Mouse (Mus musculus) pancreas, adult 10 weeks (tissue): Measurements from ENCODE around the gene Gm21488. TPM values are rescaled to one million over a fixed set of nuclear protein-coding genes. Genes with fewer than 3 reads are reported as not detected.

ENCODE experiments used
- polyA plus RNA-seq: library from polyadenylated mRNA; stranded (reverse); fragments of 350-450 nt; fragmentation: Illumina TruSeq; extraction: RNeasy Lipid Tissue Mini Kit (QIAGEN cat#74804); gene quantifications from one replicate; pipeline ENCODE4 v1.2.3, GENCODE M21; 2015; ENCODE audit warnings: low read depth, low replicate concordance; ENCODE audit not compliant: insufficient read depth

The Gm21488 gene
- polyA plus RNA-seq = not detected

DNA sequence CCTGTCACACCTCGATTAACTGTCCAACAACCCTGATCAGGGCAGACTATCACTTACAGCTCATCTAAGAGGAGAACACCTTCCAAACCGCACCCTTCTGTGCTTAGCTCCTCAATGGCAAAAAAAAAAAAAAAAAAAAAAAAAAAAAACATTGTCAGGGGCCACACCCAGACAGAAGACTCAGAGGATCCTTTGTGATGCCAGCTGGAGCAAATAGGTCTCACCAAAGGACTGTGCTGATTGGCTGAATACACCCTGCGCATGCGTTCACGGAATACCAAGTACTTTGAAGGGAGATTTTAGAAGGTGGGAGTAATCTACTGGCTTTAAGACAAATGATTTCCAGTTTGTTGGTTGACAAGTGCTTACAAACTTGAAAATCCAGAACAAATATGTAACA, at the start of gene Gm21488:
Gene Gm21488, minus strand, starts transcription at position 101 of the 400 bp plus-strand sequence.

